7 mouse cellular contexts compared by ENCODE assay signal in the genomic region with DNA sequence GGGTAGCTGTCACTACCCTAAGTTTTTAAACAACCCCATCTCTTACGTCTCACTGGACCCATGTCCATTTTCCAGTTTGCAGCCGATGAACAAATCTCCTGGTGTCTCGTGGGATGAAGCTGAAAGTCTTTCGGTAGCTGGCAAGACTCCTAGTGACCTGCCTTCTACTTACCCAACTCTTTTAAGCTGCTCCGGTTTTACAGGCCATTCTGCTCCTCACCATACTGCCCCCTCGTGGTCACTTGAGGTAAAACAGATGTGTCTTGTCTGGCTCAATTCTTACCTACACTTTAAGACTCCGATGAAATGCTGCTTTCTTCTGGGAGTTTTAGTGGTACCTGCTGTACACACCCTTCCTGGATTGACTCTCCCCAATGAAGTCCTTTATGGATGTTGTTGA. TPM values are rescaled to one million over a fixed set of nuclear protein-coding genes. Genes with fewer than 3 reads are reported as not detected.
A peak's percentile ranks its signal among the peaks of the same experiment; 100 is the strongest.
DNase-seq lines count a peak whose midpoint lies in the region; ATAC-seq lines count a peak whose summit lies in the region.

No protein-coding gene starts in this region.

- DNase-seq in A20 (ENCODE audit: low read depth, low spot score), result peak; percentile 69
- DNase-seq in CD8-positive naive resting alpha-beta T cell, adult 2 months (ENCODE audit: low read depth in 2 of 2, low spot score in 2 of 2), result peak; percentile 77 to 84
- peak; percentile 72 for DNase-seq in brain, adult 2 months (ENCODE audit: low read depth, low spot score)
- peak; percentile 42 to 86 for DNase-seq in kidney, postnatal 36 days
- DNase-seq in lung, postnatal 10 days, result peak; percentile 79
- peak; percentile 14 to 73 for DNase-seq in spleen, adult 18-20 months

- ATAC-seq in erythroblast, adult 5-6 weeks (replicated peaks; ENCODE audit: low FRiP score, poor library complexity, severe bottlenecking), result peak; percentile 83

RNA-seq across cellular contexts. Expression of gene Naa30, which starts 18.2 kb away (rescaled TPM):
- total RNA-seq in erythroblast, adult 5-6 weeks (2015; ENCODE audit: low replicate concordance), result 6.9 and 15.6 TPM in 2 replicates
- total RNA-seq in erythroblast, adult 5-6 weeks (2017; ENCODE audit: low replicate concordance), result 8.4 and 13.1 TPM in 2 replicates

Comparison
In these comparisons a context has a peak if more than half of its experiments do, and no peak if none do; other contexts are left out.
1. Peak in every context shown above with its lines: DNase-seq and ATAC-seq.